Mouse (Mus musculus) heart, adult 2 months (tissue): ENCODE measurements around the gene Manba. TPM values are rescaled to one million over a fixed set of nuclear protein-coding genes. Genes with fewer than 3 reads are reported as not detected.

ENCODE experiments used
- DNase-seq, 2 experiments: peaks; one replicate each; pipeline ENCODE4 v3.0.0; 2021
- H3K27ac ChIP-seq: fragments of 200-600 bp; 2 replicates; pipeline ENCODE4 v1.8.1; 2022
- H3K27me3 ChIP-seq: fragments of 200-500 bp; 2 replicates; pipeline ENCODE4 v1.6.1; 2012; ENCODE audit warnings: mild to moderate bottlenecking, low read length, inconsistent platforms, mixed read lengths; ENCODE audit not compliant: control insufficient read depth, insufficient read depth
- H3K36me3 ChIP-seq: fragments of 200-500 bp; 2 replicates; pipeline ENCODE4 v1.6.1; 2012; ENCODE audit warnings: low read length, inconsistent platforms; ENCODE audit not compliant: control insufficient read depth, insufficient read depth
- H3K4me1 ChIP-seq: fragments of 200-500 bp; 2 replicates; pipeline ENCODE4 v1.6.1; 2011; ENCODE audit warnings: low read length; ENCODE audit not compliant: control insufficient read depth, insufficient read depth
- H3K4me3 ChIP-seq: fragments of 200-600 bp; 2 replicates; pipeline ENCODE4 v1.8.1; 2022
- H3K79me2 ChIP-seq: fragments of 200-500 bp; replicated peaks from 2 replicates; pipeline ENCODE4 v1.6.1; 2012; ENCODE audit warnings: mild to moderate bottlenecking, inconsistent platforms, low read length, moderate library complexity, mixed read lengths; ENCODE audit not compliant: control insufficient read depth, insufficient read depth
- H3K9ac ChIP-seq: fragments of 200-500 bp; 2 replicates; pipeline ENCODE4 v1.6.1; 2012; ENCODE audit warnings: low read depth, mild to moderate bottlenecking, control low read depth, inconsistent platforms, low read length, mixed read lengths
- CTCF ChIP-seq: fragments of 200-600 bp; IDR thresholded peaks from 2 replicates; pipeline ENCODE4 v1.8.1; 2022; ENCODE audit warnings: antibody characterized with exemption, mild to moderate bottlenecking, moderate library complexity
- EP300 ChIP-seq: fragments of 200-500 bp; IDR thresholded peaks from 2 replicates; pipeline ENCODE4 v1.6.1; 2011; ENCODE audit warnings: low read depth, low read length, control low read depth; ENCODE audit not compliant: insufficient read depth
- POLR2A ChIP-seq: fragments of 200-500 bp; IDR thresholded peaks from 2 replicates; pipeline ENCODE4 v1.6.1; 2011; ENCODE audit warnings: mild to moderate bottlenecking, low read depth, low read length, control low read depth; ENCODE audit not compliant: insufficient read depth
- WGBS: fragments of 180-500 bp; shearing (Covaris S2); methylation state at CpG from one replicate; pipeline ENCODE4 v1.1.7; 2018; 5-methylcytosine and 5-hydroxymethylcytosine counted together
- intact Hi-C: fragments of 180-260 bp; cut with DNase I; formaldehyde crosslinking; loops from one replicate; pipeline ENCODE4 v1.15.1; 2025
- polyA plus RNA-seq: library from polyadenylated mRNA; depleted of rRNA; stranded (reverse); fragments of >200 nt; gene quantifications from 2 replicates; pipeline ENCODE4 v1.2.3, GENCODE M21; 2012
- total RNA-seq, 2 experiments: library from RNA; stranded (reverse); gene quantifications; 2 replicates each; pipeline ENCODE4 v1.2.3; 2021

The Manba gene
- total and polyA plus RNA-seq, 3 experiments, result 8.2 to 16.4 (median 15.7) TPM

- Histone ChIP-seq H3K9ac (no peak overlapping the region), H3K27me3 (no peaks in the 10 kb centered on the region), H3K4me1 (peaks cover 1% of the 10 kb centered on the region; the same call in 1 of the 2 replicates), H3K27ac (no peak overlapping the region), H3K4me3 (no peak overlapping the region), H3K36me3 (peaks cover 17% of the 10 kb centered on the region), H3K79me2 (no peaks in the 10 kb centered on the region)
- WGBS, result 88% methylated on average over 1 of the region's 1 CpGs
- TF ChIP-seq POLR2A, result no peak
- no peak for TF ChIP-seq CTCF
- no peak for DNase-seq
- intact Hi-C loops, result loop anchor here (5.0 kb wide), 1 partner anchor 44 kb away; no protein-coding TSS in a partner anchor
Observed at GRCm38 (mm10) chr3:135468402-135468801, 17.0 kb upstream of the Manba start.

- DNase-seq, result no peak
- intact Hi-C loops, result loop anchor here (5.0 kb wide), 1 partner anchor 43 kb away; no protein-coding TSS in a partner anchor
- H3K36me3 ChIP-seq, result peaks cover 13% of the 10 kb centered on the region
- H3K9ac ChIP-seq, result no peak overlapping the region
- peaks cover 1% of the 10 kb centered on the region; the same call in 1 of the 2 replicates for H3K4me1 ChIP-seq
- no peak overlapping the region for H3K27ac ChIP-seq
- 50% methylated on average over 3 of the region's 3 CpGs for WGBS
- TF ChIP-seq EP300 (no peak), CTCF (no peak), POLR2A (no peak)
- no peaks in the 10 kb centered on the region for H3K27me3 ChIP-seq
- H3K79me2 ChIP-seq, result no peaks in the 10 kb centered on the region
- H3K4me3 ChIP-seq, result no peak overlapping the region
Observed at GRCm38 (mm10) chr3:135469146-135469545, 16.3 kb upstream of the Manba start.

GRCm38 (mm10) chr3:135469974-135470373 is 15.4 kb upstream of the Manba start:
- H3K4me1 ChIP-seq, result peaks cover 1% of the 10 kb centered on the region; the same call in 1 of the 2 replicates
- H3K27me3 ChIP-seq, result no peaks in the 10 kb centered on the region
- no peak for TF ChIP-seq EP300
- no peak for TF ChIP-seq CTCF
- TF ChIP-seq POLR2A, result no peak
- no peaks in the 10 kb centered on the region for H3K79me2 ChIP-seq
- intact Hi-C loops, result loop anchor here (5.0 kb wide), 2 partner anchors 42 to 52 kb away; no protein-coding TSS in a partner anchor
- H3K9ac ChIP-seq, result no peak overlapping the region
- no peak overlapping the region for H3K27ac ChIP-seq
- peak; percentile 58 to 63 for DNase-seq
- H3K36me3 ChIP-seq, result peaks cover 9% of the 10 kb centered on the region
- no peak overlapping the region for H3K4me3 ChIP-seq
- 24% methylated on average over 4 of the region's 4 CpGs for WGBS

- TF ChIP-seq EP300 (no peak), POLR2A (no peak), CTCF (no peak)
- no peak overlapping the region for H3K9ac ChIP-seq
- no peak overlapping the region for H3K4me3 ChIP-seq
- no peaks in the 10 kb centered on the region for H3K27me3 ChIP-seq
- no peaks in the 10 kb centered on the region for H3K79me2 ChIP-seq
- no peak for DNase-seq
- intact Hi-C loops, result loop anchor here (5.0 kb wide), 1 partner anchor 51 kb away; no protein-coding TSS in a partner anchor
- peaks cover 9% of the 10 kb centered on the region for H3K36me3 ChIP-seq
- peaks cover 1% of the 10 kb centered on the region; the same call in 1 of the 2 replicates for H3K4me1 ChIP-seq
- H3K27ac ChIP-seq, result no peak overlapping the region
- WGBS, result 82% methylated on average over 1 of the region's 1 CpGs
Observed at GRCm38 (mm10) chr3:135470823-135471222, 14.6 kb upstream of the Manba start.

GRCm38 (mm10) chr3:135475025-135475424 is 10.4 kb upstream of the Manba start:
- no peak for TF ChIP-seq EP300
- no peak for TF ChIP-seq CTCF
- no peak for TF ChIP-seq POLR2A
- Histone ChIP-seq H3K4me1 (no peaks in the 10 kb centered on the region; the same call in 1 of the 2 replicates), H3K4me3 (no peak overlapping the region), H3K27ac (no peak overlapping the region), H3K27me3 (no peaks in the 10 kb centered on the region), H3K36me3 (no peaks in the 10 kb centered on the region), H3K79me2 (no peaks in the 10 kb centered on the region), H3K9ac (no peak overlapping the region)
- DNase-seq, result no peak
- intact Hi-C loops, result no loop called here
- 85% methylated on average over 8 of the region's 8 CpGs for WGBS

GRCm38 (mm10) chr3:135476286-135476685 is 9.1 kb upstream of the Manba start:
- Histone ChIP-seq H3K36me3 (no peaks in the 10 kb centered on the region), H3K4me1 (no peaks in the 10 kb centered on the region), H3K27ac (no peak overlapping the region), H3K79me2 (no peaks in the 10 kb centered on the region), H3K9ac (no peak overlapping the region), H3K27me3 (no peaks in the 10 kb centered on the region), H3K4me3 (no peak overlapping the region)
- no peak for TF ChIP-seq EP300
- no peak for DNase-seq
- intact Hi-C loops, result no loop called here
- WGBS, result 76% methylated on average over 6 of the region's 6 CpGs
